Mouse (Mus musculus): ENCODE data around the gene Espl1.

- TF ChIP-seq GATA1 (IDR thresholded peaks at IDR 0.05; ENCODE audit: low read depth, low read length) (no peak), CTCF (IDR thresholded peaks at IDR 0.05 in 2 of 3, conservative IDR thresholded peaks at IDR 0.05 in 1 of 3; ENCODE audit: control insufficient read depth in 1 of 3, insufficient read depth in 1 of 3, low read depth in 2 of 3, low read length in 3 of 3, poor library complexity in 1 of 3, severe bottlenecking in 1 of 3) (peak in 2 of 3 experiments; percentile 17 to 57; a peak in 2 of 6 replicates), ZMIZ1 (IDR thresholded peaks at IDR 0.05; ENCODE audit: low read depth, low read length) (no peak), ZC3H11A (IDR thresholded peaks at IDR 0.05; ENCODE audit: low read depth, low read length) (no peak)
Observed at GRCm38 (mm10) chr15:102265548-102265947, 30.5 kb upstream of the Espl1 start.

All from MEL (cell line).